ENCODE assay signal across 19 mouse cellular contexts in genomic region chr6:94180331-94181150, GRCm38 (mm10).
"Had no signal": no experiment of that assay in that cellular context is flagged by ENCODE, and none has a peak within 500 bp of the region (broad histone marks: within the 10 kb centered on the region; RNA-seq: fewer than 3 reads in every experiment).

No protein-coding gene starts in this region.

- H3K4me3 ChIP-seq: layer of hippocampus, adult 2 months; limb, embryonic 10.5 days; limb, embryonic 13.5 days; stomach, embryonic 15.5 days had no signal

- H3K9ac ChIP-seq: limb, embryonic 13.5 days; liver, embryonic 14.5 days; liver, postnatal 0 days; lung, embryonic 14.5 days; stomach, embryonic 15.5 days had no signal

- H3K4me2 ChIP-seq: limb, embryonic 13.5 days; lung, embryonic 14.5 days; midbrain, embryonic 11.5 days; stomach, embryonic 15.5 days had no signal

- H3K36me3 ChIP-seq: limb, embryonic 10.5 days; limb, embryonic 13.5 days; stomach, embryonic 15.5 days had no signal

- ATAC-seq: liver, postnatal 0 days; lung, postnatal 0 days had no signal

- H3K27ac ChIP-seq: kidney, postnatal 0 days; layer of hippocampus, adult 2 months; limb, embryonic 10.5 days; limb, embryonic 13.5 days; liver, embryonic 14.5 days; macrophage; stomach, embryonic 15.5 days had no signal

- H3K27me3 ChIP-seq: stomach, embryonic 15.5 days had no signal

- DNase-seq: kidney, postnatal 25 days; layer of hippocampus, adult 9-11 months; liver; liver, postnatal 0 days; lung, embryonic 14.5 days; midbrain, embryonic 14.5 days; right cerebral cortex, adult 18-20 months; right cerebral cortex, postnatal 14 days; spleen, adult 18-20 months; thymus, postnatal 25 days had no signal

- H3K9me3 ChIP-seq: limb, embryonic 10.5 days; limb, embryonic 13.5 days; stomach, embryonic 15.5 days had no signal
